Mouse (Mus musculus) embryo, embryonic 9.5 days (tissue): ENCODE data around the gene Stk35.
A peak's percentile ranks its signal among the peaks of the same experiment; 100 is the strongest.
"Not testable (repeated sequence)": the region's sequence is repeated elsewhere in the genome, so short reads cannot be mapped to it uniquely, and the experiment has no call there.

ENCODE experiments used
- DNase-seq: peaks from one replicate; pipeline ENCODE4 v3.0.0-alpha.2; 2017; ENCODE audit errors: extremely low spot score

Gene Stk35

GRCm38 (mm10) chr2:129834881-129835280 is 34.6 kb downstream of the Stk35 start:
- DNase-seq: no peak

- DNase-seq: no peak
These were observed 36.6 kb downstream of the Stk35 start for GRCm38 (mm10) chr2:129836921-129837320.

GRCm38 (mm10) chr2:129838321-129838720 is 38.0 kb downstream of the Stk35 start:
- no peak for DNase-seq

- no peak for DNase-seq
These were observed 45.5 kb downstream of the Stk35 start for GRCm38 (mm10) chr2:129845826-129846225.

GRCm38 (mm10) chr2:129846501-129846900 is 46.2 kb downstream of the Stk35 start:
- no peak for DNase-seq

- not testable (repeated sequence) for DNase-seq
These were observed 48.8 kb downstream of the Stk35 start for GRCm38 (mm10) chr2:129849078-129849477.

- DNase-seq: no peak
These were observed 51.2 kb downstream of the Stk35 start for GRCm38 (mm10) chr2:129851512-129851911.

- DNase-seq: no peak
These were observed 62.9 kb downstream of the Stk35 start for GRCm38 (mm10) chr2:129863256-129863655.

- no peak for DNase-seq
These were observed 64.6 kb downstream of the Stk35 start for GRCm38 (mm10) chr2:129864958-129865357.

- DNase-seq: no peak
These were observed 68.8 kb downstream of the Stk35 start for GRCm38 (mm10) chr2:129869151-129869550.

GRCm38 (mm10) chr2:129871246-129871645 is 70.9 kb downstream of the Stk35 start:
- no peak for DNase-seq

GRCm38 (mm10) chr2:129872071-129872470 is 71.8 kb downstream of the Stk35 start:
- DNase-seq: no peak

- peak; percentile 76 for DNase-seq
These were observed 73.2 kb downstream of the Stk35 start for GRCm38 (mm10) chr2:129873489-129873888.

GRCm38 (mm10) chr2:129874084-129874483 is 73.8 kb downstream of the Stk35 start:
- no peak for DNase-seq

GRCm38 (mm10) chr2:129874509-129875095 is 74.3 kb downstream of the Stk35 start:
- DNase-seq: no peak

- no peak for DNase-seq
These were observed 76.6 kb downstream of the Stk35 start for GRCm38 (mm10) chr2:129876935-129877334.

GRCm38 (mm10) chr2:129879817-129880216 is 79.5 kb downstream of the Stk35 start:
- peak; percentile 47 for DNase-seq

- no peak for DNase-seq
These were observed 79.9 kb downstream of the Stk35 start for GRCm38 (mm10) chr2:129880226-129880625.

GRCm38 (mm10) chr2:129881886-129882285 is 81.6 kb downstream of the Stk35 start:
- DNase-seq: no peak
